Mouse (Mus musculus): ENCODE data around the gene 4930558C23Rik. TPM values are rescaled to one million over a fixed set of nuclear protein-coding genes. Genes with fewer than 3 reads are reported as not detected.
"Not testable (repeated sequence)": the region's sequence is repeated elsewhere in the genome, so short reads cannot be mapped to it uniquely, and the experiment has no call there.

4930558C23Rik gene
- total RNA-seq (2021): not detected

- no peak for DNase-seq (ENCODE audit: low spot score)
- intact Hi-C loops (cut with DNase I): no loop called here
These were observed at the start of gene 4930558C23Rik for GRCm38 (mm10) chr3:95402741-95403140. Gene 4930558C23Rik (minus strand): TSS chr3:95402841.

- intact Hi-C loops (cut with DNase I): loop anchor here (2.0 kb wide), 1 partner anchor 102 kb away; no protein-coding TSS in a partner anchor
- no peak for DNase-seq (ENCODE audit: low spot score)
These were observed 48.3 kb upstream of the 4930558C23Rik start for GRCm38 (mm10) chr3:95450915-95451314.

GRCm38 (mm10) chr3:95450408-95450807 lies 47.8 kb upstream of the 4930558C23Rik start:
- intact Hi-C loops (cut with DNase I): loop anchor here (2.0 kb wide), 1 partner anchor 102 kb away; no protein-coding TSS in a partner anchor
- DNase-seq (ENCODE audit: low spot score): no peak

GRCm38 (mm10) chr3:95445311-95445710 lies 42.7 kb upstream of the 4930558C23Rik start:
- intact Hi-C loops (cut with DNase I): no loop called here
- no peak for DNase-seq (ENCODE audit: low spot score)

- no peak for DNase-seq (ENCODE audit: low spot score)
- intact Hi-C loops (cut with DNase I): no loop called here
These were observed 39.9 kb upstream of the 4930558C23Rik start for GRCm38 (mm10) chr3:95442406-95443117.

GRCm38 (mm10) chr3:95439670-95440069 lies 37.0 kb upstream of the 4930558C23Rik start:
- DNase-seq (ENCODE audit: low spot score): no peak
- intact Hi-C loops (cut with DNase I): no loop called here

GRCm38 (mm10) chr3:95438636-95439035 lies 36.0 kb upstream of the 4930558C23Rik start:
- intact Hi-C loops (cut with DNase I); DNase-seq (ENCODE audit: low spot score): not testable (repeated sequence)

GRCm38 (mm10) chr3:95435561-95435960 lies 32.9 kb upstream of the 4930558C23Rik start:
- intact Hi-C loops (cut with DNase I): no loop called here

GRCm38 (mm10) chr3:95434983-95435370 lies 32.3 kb upstream of the 4930558C23Rik start:
- DNase-seq (ENCODE audit: low spot score): no peak
- intact Hi-C loops (cut with DNase I): loop anchor here (5.0 kb wide), 2 partner anchors 78 to 118 kb away; partner anchors contain the start of gene Setdb1

More at GRCm38 (mm10) chr3:95435561-95435960, 32.9 kb upstream of the 4930558C23Rik start:
- no peak for DNase-seq (ENCODE audit: low spot score)

- intact Hi-C loops (cut with DNase I): loop anchor here (5.0 kb wide), 2 partner anchors 77 to 117 kb away; partner anchors contain the start of gene Setdb1
These were observed 31.7 kb upstream of the 4930558C23Rik start, which contains the start of gene Arnt for GRCm38 (mm10) chr3:95434136-95434982. Gene Arnt (plus strand): TSS chr3:95434388.

GRCm38 (mm10) chr3:95433301-95433915 lies 30.8 kb upstream of the 4930558C23Rik start:
- DNase-seq (ENCODE audit: low spot score): no peak
- intact Hi-C loops (cut with DNase I): loop anchor here (5.0 kb wide), 2 partner anchors 76 to 116 kb away; partner anchors contain the start of gene Setdb1

More at GRCm38 (mm10) chr3:95434136-95434982, 31.7 kb upstream of the 4930558C23Rik start, which contains the start of gene Arnt:
- peak; percentile 91 for DNase-seq (ENCODE audit: low spot score)

- intact Hi-C loops (cut with DNase I); DNase-seq (ENCODE audit: low spot score): not testable (repeated sequence)
These were observed 25.8 kb upstream of the 4930558C23Rik start for GRCm38 (mm10) chr3:95428423-95428822.

- DNase-seq (ENCODE audit: low spot score); intact Hi-C loops (cut with DNase I): not testable (repeated sequence)
These were observed 25.2 kb upstream of the 4930558C23Rik start for GRCm38 (mm10) chr3:95427891-95428238.

- DNase-seq (ENCODE audit: low spot score); intact Hi-C loops (cut with DNase I): not testable (repeated sequence)
These were observed 24.7 kb upstream of the 4930558C23Rik start for GRCm38 (mm10) chr3:95427117-95427890.

- DNase-seq (ENCODE audit: low spot score); intact Hi-C loops (cut with DNase I): not testable (repeated sequence)
These were observed 23.8 kb upstream of the 4930558C23Rik start for GRCm38 (mm10) chr3:95426476-95426875.

- intact Hi-C loops (cut with DNase I): no loop called here
These were observed 15.2 kb upstream of the 4930558C23Rik start for GRCm38 (mm10) chr3:95417866-95418265.

GRCm38 (mm10) chr3:95412268-95412667 lies 9.6 kb upstream of the 4930558C23Rik start:
- intact Hi-C loops (cut with DNase I): no loop called here
- no peak for DNase-seq (ENCODE audit: low spot score)

More at GRCm38 (mm10) chr3:95417866-95418265, 15.2 kb upstream of the 4930558C23Rik start:
- DNase-seq (ENCODE audit: low spot score): no peak

GRCm38 (mm10) chr3:95408852-95409251 lies 6.2 kb upstream of the 4930558C23Rik start:
- intact Hi-C loops (cut with DNase I): no loop called here
- no peak for DNase-seq (ENCODE audit: low spot score)

- intact Hi-C loops (cut with DNase I): no loop called here
- DNase-seq (ENCODE audit: low spot score): no peak
These were observed 5.1 kb upstream of the 4930558C23Rik start for GRCm38 (mm10) chr3:95407728-95408127.
